Mouse (Mus musculus): Measurements from ENCODE around the gene Hic2. TPM values are rescaled to one million over a fixed set of nuclear protein-coding genes. Genes with fewer than 3 reads are reported as not detected.
A peak's percentile ranks its signal among the peaks of the same experiment; 100 is the strongest.
"Not testable (repeated sequence)": the region's sequence is repeated elsewhere in the genome, so short reads cannot be mapped to it uniquely, and the experiment has no call there.

Hic2 gene
- polyA plus RNA-seq, 1 experiment from 2014 or later = 7.1 TPM

- Histone ChIP-seq H3K36me3 (no peaks in the 10 kb centered on the region), H3K4me3 (peak overlapping the region; percentile 67), H3K9ac (peak overlapping the region; percentile 70), H3K4me2 (peak overlapping the region; percentile 99), H3K27ac (no peak overlapping the region), H3K27me3 (peaks cover 65% of the 10 kb centered on the region), H3K4me1 (peaks cover 22% of the 10 kb centered on the region), H3K9me3 (no peaks in the 10 kb centered on the region)
- 8% methylated on average over 48 of the region's 48 CpGs for WGBS
- peak; percentile 61; the same call in 1 of the 2 replicates for ATAC-seq (ENCODE audit: insufficient number of reproducible peaks, insufficient read depth, low FRiP score, low TSS enrichment, low read depth)
Observed at GRCm38 (mm10) chr16:17209981-17210838, 23.2 kb upstream of the Hic2 start.

DNA sequence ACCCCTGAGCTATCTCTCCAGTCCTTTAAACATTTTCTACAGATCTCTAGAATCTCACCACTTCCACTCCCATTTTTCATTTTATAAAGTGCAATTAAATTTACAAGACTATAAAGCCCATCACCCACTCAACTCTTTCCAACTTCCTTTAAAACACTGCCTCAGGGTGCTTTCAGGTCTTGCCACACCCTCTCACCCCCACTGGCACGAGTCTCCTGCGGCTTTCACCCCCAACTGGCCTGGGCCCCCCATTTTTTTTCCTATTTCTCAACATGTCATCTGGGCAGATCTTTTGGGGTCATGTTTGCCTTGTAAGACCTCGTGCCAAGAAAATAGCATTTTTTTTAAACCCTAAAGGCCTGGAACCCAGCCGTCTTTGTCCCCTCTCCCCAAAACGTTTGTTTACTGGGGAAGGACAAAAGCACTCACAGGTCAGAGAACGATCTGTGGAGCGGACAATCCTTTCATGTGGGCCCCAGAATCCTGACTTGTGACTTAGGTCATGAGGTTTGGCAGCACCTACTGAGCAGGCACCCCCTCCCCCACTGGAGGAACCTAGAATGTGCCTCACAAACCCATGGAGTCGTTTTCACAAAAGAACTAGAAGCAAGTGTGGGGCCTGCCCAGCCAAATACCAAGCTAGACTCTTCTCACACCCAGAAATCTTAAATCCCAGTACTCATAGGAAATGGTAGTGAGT lies 16.3 kb upstream of the Hic2 start:
- no peaks in the 10 kb centered on the region for H3K4me1 ChIP-seq
- no peak overlapping the region for H3K9ac ChIP-seq
- H3K4me3 ChIP-seq = no peak overlapping the region
- WGBS = 63% methylated on average over 8 of the region's 8 CpGs
- H3K9me3 ChIP-seq = no peaks in the 10 kb centered on the region
- ATAC-seq (ENCODE audit: insufficient number of reproducible peaks, insufficient read depth, low FRiP score, low TSS enrichment, low read depth) = no peak
- no peak overlapping the region for H3K4me2 ChIP-seq
- no peak overlapping the region for H3K27ac ChIP-seq
- H3K27me3 ChIP-seq = peaks cover 6% of the 10 kb centered on the region; the same call in 1 of the 2 replicates
- H3K36me3 ChIP-seq = no peaks in the 10 kb centered on the region

DNA sequence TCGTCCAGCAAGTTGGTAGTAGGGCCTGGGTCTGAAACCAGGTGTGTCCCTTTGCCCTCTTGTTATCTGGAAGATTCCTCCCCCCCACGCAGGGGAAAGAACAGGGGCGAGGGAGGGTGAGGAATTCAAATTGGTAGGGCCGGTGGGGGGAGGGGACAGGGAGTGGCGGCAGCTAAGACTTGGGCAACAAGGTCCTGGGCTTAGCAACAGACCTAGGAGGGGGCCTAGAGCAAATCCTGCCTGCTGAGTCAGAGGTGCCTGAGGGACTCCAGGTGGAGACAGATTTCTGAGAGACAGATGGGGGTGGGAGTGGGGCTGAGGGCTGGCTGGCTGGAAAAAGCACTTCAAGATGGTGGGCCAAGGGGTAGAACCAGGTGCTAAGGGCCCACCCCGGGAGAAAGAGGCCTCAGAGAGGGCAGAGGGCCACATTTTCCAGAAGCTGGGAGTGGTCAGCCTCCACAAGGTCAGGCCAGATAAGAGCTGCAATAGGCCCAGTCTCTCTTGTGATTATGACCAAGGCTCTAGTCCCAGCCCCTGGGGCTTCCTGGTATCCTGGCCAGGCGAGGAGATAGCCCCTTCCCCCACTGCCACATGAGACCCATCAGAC lies 13.1 kb upstream of the Hic2 start:
- Histone ChIP-seq H3K4me1 (no peaks in the 10 kb centered on the region), H3K9me3 (no peaks in the 10 kb centered on the region), H3K36me3 (no peaks in the 10 kb centered on the region), H3K4me2 (no peak overlapping the region), H3K9ac (no peak overlapping the region), H3K27me3 (no peaks in the 10 kb centered on the region), H3K4me3 (no peak overlapping the region), H3K27ac (no peak overlapping the region)
- 26% methylated on average over 7 of the region's 7 CpGs for WGBS
- ATAC-seq (ENCODE audit: insufficient number of reproducible peaks, insufficient read depth, low FRiP score, low TSS enrichment, low read depth) = no peak

DNA sequence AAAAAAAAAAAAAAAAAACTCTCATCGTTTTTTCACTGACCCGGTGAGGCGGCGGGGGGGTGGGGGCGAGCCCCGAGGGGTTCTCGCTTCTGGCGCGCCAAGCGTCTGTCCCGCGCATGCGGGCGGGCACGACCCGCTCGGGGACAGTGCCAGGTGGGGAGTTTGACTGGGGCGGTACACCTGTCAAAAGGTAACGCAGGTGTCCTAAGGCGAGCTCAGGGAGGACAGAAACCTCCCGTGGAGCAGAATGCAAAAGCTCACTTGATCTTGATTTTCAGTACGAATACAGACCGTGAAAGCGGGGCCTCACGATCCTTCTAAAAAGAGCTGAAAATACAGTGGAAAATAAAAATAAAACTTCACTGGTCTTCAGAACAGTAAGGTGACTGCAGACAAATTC lies 11.2 kb upstream of the Hic2 start:
- Histone ChIP-seq H3K27ac (no peak overlapping the region), H3K9me3 (no peaks in the 10 kb centered on the region), H3K4me1 (no peaks in the 10 kb centered on the region), H3K27me3 (no peaks in the 10 kb centered on the region), H3K9ac (no peak overlapping the region), H3K4me2 (no peak overlapping the region), H3K36me3 (no peaks in the 10 kb centered on the region), H3K4me3 (no peak overlapping the region)
- WGBS = 32% methylated on average over 25 of the region's 25 CpGs
- ATAC-seq (ENCODE audit: insufficient number of reproducible peaks, insufficient read depth, low FRiP score, low TSS enrichment, low read depth) = peak; percentile 100

GRCm38 (mm10) chr16:17225584-17225983 lies 7.8 kb upstream of the Hic2 start:
- WGBS = 84% methylated on average over 5 of the region's 5 CpGs

GRCm38 (mm10) chr16:17226496-17226895 lies 6.9 kb upstream of the Hic2 start:
- no peak overlapping the region for H3K9ac ChIP-seq
- H3K4me2 ChIP-seq = no peak overlapping the region
- no peak for ATAC-seq (ENCODE audit: insufficient number of reproducible peaks, insufficient read depth, low FRiP score, low TSS enrichment, low read depth)
- no peaks in the 10 kb centered on the region for H3K36me3 ChIP-seq
- H3K4me3 ChIP-seq = no peak overlapping the region
- H3K4me1 ChIP-seq = no peaks in the 10 kb centered on the region
- H3K27ac ChIP-seq = no peak overlapping the region
- no peaks in the 10 kb centered on the region for H3K9me3 ChIP-seq
- H3K27me3 ChIP-seq = no peaks in the 10 kb centered on the region

More at GRCm38 (mm10) chr16:17225584-17225983, 7.8 kb upstream of the Hic2 start:
- Histone ChIP-seq H3K27me3 (no peaks in the 10 kb centered on the region), H3K4me3 (no peak overlapping the region), H3K36me3 (no peaks in the 10 kb centered on the region), H3K27ac (no peak overlapping the region), H3K9me3 (no peaks in the 10 kb centered on the region), H3K4me2 (no peak overlapping the region), H3K4me1 (no peaks in the 10 kb centered on the region), H3K9ac (no peak overlapping the region)
- no peak for ATAC-seq (ENCODE audit: insufficient number of reproducible peaks, insufficient read depth, low FRiP score, low TSS enrichment, low read depth)

DNA sequence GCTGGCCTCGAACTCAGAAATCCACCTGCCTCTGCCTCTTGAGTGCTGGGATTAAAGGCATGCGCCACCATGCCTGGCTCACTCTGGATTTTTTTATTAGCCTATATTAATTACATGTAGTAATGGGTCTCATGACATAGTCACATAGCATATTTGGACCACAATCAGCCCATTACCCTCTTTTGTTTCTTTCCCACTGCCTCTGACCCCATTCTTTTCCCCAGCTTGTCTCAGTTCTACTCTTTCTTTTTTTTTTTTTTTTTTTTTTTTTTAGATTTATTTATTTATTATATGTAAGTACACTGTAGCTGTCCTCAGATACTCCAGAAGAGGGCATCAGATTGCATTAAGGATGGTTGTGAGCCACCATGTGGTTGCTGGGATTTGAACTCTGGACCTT lies 1.8 kb upstream of the Hic2 start:
- not testable (repeated sequence) for ATAC-seq (ENCODE audit: insufficient number of reproducible peaks, insufficient read depth, low FRiP score, low TSS enrichment, low read depth); H3K27me3 ChIP-seq; H3K27ac ChIP-seq; H3K9ac ChIP-seq; H3K36me3 ChIP-seq; H3K9me3 ChIP-seq; H3K4me2 ChIP-seq; H3K4me3 ChIP-seq
- H3K4me1 ChIP-seq = peaks cover 25% of the 10 kb centered on the region
- WGBS = 94% methylated on average over 2 of the region's 2 CpGs

DNA sequence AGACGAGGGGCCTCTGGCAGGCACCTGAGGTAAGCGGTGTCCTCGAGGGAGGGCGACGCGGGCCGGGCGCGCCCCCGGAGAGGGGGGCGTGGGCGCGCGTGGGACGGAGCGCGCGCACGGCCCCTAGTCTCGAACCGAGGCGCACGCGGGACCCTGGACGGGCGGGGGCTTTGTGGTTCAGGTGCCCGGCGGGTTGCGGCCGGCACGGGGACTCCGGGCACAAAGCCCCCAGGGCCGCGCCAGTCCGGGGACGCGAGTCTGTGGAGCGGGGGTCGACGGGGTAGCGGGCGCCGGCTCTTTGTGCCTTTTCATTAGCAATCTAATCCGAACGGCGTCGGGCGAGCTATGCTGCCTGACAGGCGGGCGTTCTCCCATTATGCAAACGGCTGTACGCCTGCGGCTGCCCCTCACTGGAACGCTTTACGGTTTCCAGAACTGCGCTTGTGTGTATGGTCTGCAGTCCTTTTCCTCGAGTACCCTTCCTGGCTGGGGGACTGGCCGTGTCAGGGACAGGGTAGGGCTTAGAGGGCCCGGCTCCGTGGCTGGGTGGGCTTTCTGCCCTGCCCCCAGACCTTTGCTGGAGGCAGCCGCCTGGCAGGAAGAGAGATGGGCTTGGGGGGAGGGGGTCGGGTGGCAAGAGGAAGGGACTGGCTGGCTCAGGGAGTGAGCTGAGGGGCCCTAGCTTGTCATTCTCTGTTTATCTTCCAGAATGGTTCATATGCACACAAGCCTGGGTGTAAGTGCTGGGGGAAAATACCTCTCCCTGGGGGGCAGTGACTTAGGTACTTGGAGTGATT lies 528 bp downstream of the Hic2 start:
- Histone ChIP-seq H3K9me3 (no peaks in the 10 kb centered on the region), H3K4me2 (peak overlapping the region; percentile 85), H3K4me1 (peaks cover 27% of the 10 kb centered on the region), H3K36me3 (no peaks in the 10 kb centered on the region), H3K27ac (peak overlapping the region; percentile 88), H3K27me3 (no peaks in the 10 kb centered on the region), H3K4me3 (peak overlapping the region; percentile 80), H3K9ac (peak overlapping the region; percentile 95)
- ATAC-seq (ENCODE audit: insufficient number of reproducible peaks, insufficient read depth, low FRiP score, low TSS enrichment, low read depth) = peak; percentile 39
- WGBS = under 1% methylated on average over 60 of the region's 62 CpGs

GRCm38 (mm10) chr16:17234499-17234895 lies 1.1 kb downstream of the Hic2 start:
- H3K4me3 ChIP-seq = peak overlapping the region; percentile 80
- no peaks in the 10 kb centered on the region for H3K27me3 ChIP-seq
- peaks cover 33% of the 10 kb centered on the region for H3K4me1 ChIP-seq
- WGBS = 3% methylated on average over 12 of the region's 12 CpGs
- H3K9ac ChIP-seq = peak overlapping the region; percentile 95
- H3K27ac ChIP-seq = peak overlapping the region; percentile 88
- ATAC-seq (ENCODE audit: insufficient number of reproducible peaks, insufficient read depth, low FRiP score, low TSS enrichment, low read depth) = no peak
- H3K4me2 ChIP-seq = peak overlapping the region; percentile 85
- no peaks in the 10 kb centered on the region for H3K9me3 ChIP-seq
- H3K36me3 ChIP-seq = no peaks in the 10 kb centered on the region

- Histone ChIP-seq H3K9me3 (no peaks in the 10 kb centered on the region), H3K27ac (peak overlapping the region; percentile 88), H3K36me3 (no peaks in the 10 kb centered on the region), H3K4me2 (peak overlapping the region; percentile 85), H3K27me3 (no peaks in the 10 kb centered on the region), H3K9ac (peak overlapping the region; percentile 95), H3K4me3 (peak overlapping the region; percentile 80), H3K4me1 (peaks cover 38% of the 10 kb centered on the region)
- no peak for ATAC-seq (ENCODE audit: insufficient number of reproducible peaks, insufficient read depth, low FRiP score, low TSS enrichment, low read depth)
- WGBS = 36% methylated on average over 9 of the region's 9 CpGs
Observed at GRCm38 (mm10) chr16:17234916-17235665, 1.7 kb downstream of the Hic2 start.
